Mouse (Mus musculus): Measurements from ENCODE around the gene Kcnj15. TPM values are rescaled to one million over a fixed set of nuclear protein-coding genes. Genes with fewer than 3 reads are reported as not detected.
A peak's percentile ranks its signal among the peaks of the same experiment; 100 is the strongest.

Kcnj15 gene
- polyA plus RNA-seq, 1 experiment from 2014 or later = 1.6 TPM

DNA sequence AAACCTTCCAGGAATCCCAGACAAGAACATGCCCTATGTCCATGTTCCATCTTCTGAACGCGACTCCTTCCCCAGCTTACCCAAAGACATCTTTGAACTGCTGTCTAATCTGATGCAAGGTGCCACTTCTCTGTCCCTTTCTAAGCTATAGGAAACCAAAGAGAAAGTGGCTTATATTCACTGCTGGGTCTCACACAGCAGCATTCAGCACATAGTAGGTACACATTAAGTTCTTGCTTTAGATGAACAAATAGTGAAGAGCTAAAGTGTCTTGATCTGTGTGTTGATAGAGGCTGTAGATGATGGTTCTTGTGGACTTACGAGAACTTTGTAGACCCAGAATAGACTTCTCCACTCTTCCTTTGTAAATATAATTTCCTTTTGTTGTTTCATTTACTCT is 23.0 kb downstream of the Kcnj15 start:
- TF ChIP-seq CTCF (IDR thresholded peaks at IDR 0.05; ENCODE audit: low read depth) = no peak
- no peak overlapping the region for H3K9ac ChIP-seq
- H3K9me3 ChIP-seq (ENCODE audit: low read depth, low read length) = no peaks in the 10 kb centered on the region
- H3K36me3 ChIP-seq (ENCODE audit: insufficient read depth) = no peaks in the 10 kb centered on the region
- H3K4me1 ChIP-seq (ENCODE audit: insufficient read depth) = no peaks in the 10 kb centered on the region
- no peaks in the 10 kb centered on the region for H3K27me3 ChIP-seq (ENCODE audit: insufficient read depth, low read length)
- DNase-seq (no peak), ATAC-seq (ENCODE audit: insufficient read depth) (no peak)
- H3K4me3 ChIP-seq (ENCODE audit: low read depth, low read length) = no peak overlapping the region
- WGBS = 88% methylated on average over 3 of the region's 3 CpGs
- no peak overlapping the region for H3K4me2 ChIP-seq
- H3K27ac ChIP-seq (ENCODE audit: low read depth) = no peak overlapping the region

GRCm38 (mm10) chr16:95283369-95283768 is 26.0 kb downstream of the Kcnj15 start:
- 83% methylated on average over 10 of the region's 10 CpGs for WGBS
- ATAC-seq (ENCODE audit: insufficient read depth) (no peak), DNase-seq (no peak)
- H3K9ac ChIP-seq = no peak overlapping the region
- H3K4me1 ChIP-seq (ENCODE audit: insufficient read depth) = no peaks in the 10 kb centered on the region
- TF ChIP-seq CTCF (IDR thresholded peaks at IDR 0.05; ENCODE audit: low read depth) = no peak
- no peak overlapping the region for H3K4me3 ChIP-seq (ENCODE audit: low read depth, low read length)
- H3K9me3 ChIP-seq (ENCODE audit: low read depth, low read length) = no peaks in the 10 kb centered on the region
- H3K27ac ChIP-seq (ENCODE audit: low read depth) = no peak overlapping the region
- H3K4me2 ChIP-seq = no peak overlapping the region
- no peaks in the 10 kb centered on the region for H3K36me3 ChIP-seq (ENCODE audit: insufficient read depth)
- H3K27me3 ChIP-seq (ENCODE audit: insufficient read depth, low read length) = no peaks in the 10 kb centered on the region

- DNase-seq (peak; percentile 24), ATAC-seq (ENCODE audit: insufficient read depth) (no peak)
- Histone ChIP-seq H3K27me3 (ENCODE audit: insufficient read depth, low read length) (no peaks in the 10 kb centered on the region), H3K27ac (ENCODE audit: low read depth) (no peak overlapping the region), H3K4me3 (ENCODE audit: low read depth, low read length) (no peak overlapping the region), H3K36me3 (ENCODE audit: insufficient read depth) (no peaks in the 10 kb centered on the region), H3K9me3 (ENCODE audit: low read depth, low read length) (no peaks in the 10 kb centered on the region), H3K9ac (no peak overlapping the region), H3K4me1 (ENCODE audit: insufficient read depth) (no peaks in the 10 kb centered on the region), H3K4me2 (no peak overlapping the region)
- 53% methylated on average over 12 of the region's 12 CpGs for WGBS
- no peak for TF ChIP-seq CTCF (IDR thresholded peaks at IDR 0.05; ENCODE audit: low read depth)
Measured at GRCm38 (mm10) chr16:95284085-95284727, 26.8 kb downstream of the Kcnj15 start.

DNA sequence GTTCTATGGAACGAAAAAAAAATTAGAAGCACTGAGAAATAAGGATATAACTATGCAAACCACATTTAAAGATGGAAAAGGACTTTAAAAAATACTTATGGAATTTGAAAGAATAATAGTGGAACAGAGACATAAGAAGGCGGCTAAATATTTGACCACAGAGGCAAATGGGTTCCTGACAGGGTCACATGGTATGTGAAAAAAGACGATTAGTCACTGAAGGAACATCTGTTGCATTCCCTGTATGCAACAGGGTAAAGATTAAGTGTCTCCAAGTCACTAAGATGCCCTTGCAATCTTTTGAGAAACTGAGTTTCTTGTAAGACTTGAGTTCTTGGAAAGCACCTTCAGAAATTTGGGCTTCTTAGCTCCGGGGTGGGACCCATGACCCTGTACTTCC is 27.7 kb downstream of the Kcnj15 start:
- Histone ChIP-seq H3K4me3 (ENCODE audit: low read depth, low read length) (no peak overlapping the region), H3K4me2 (no peak overlapping the region), H3K4me1 (ENCODE audit: insufficient read depth) (no peaks in the 10 kb centered on the region), H3K36me3 (ENCODE audit: insufficient read depth) (no peaks in the 10 kb centered on the region), H3K9me3 (ENCODE audit: low read depth, low read length) (no peaks in the 10 kb centered on the region), H3K27me3 (ENCODE audit: insufficient read depth, low read length) (no peaks in the 10 kb centered on the region), H3K27ac (ENCODE audit: low read depth) (no peak overlapping the region), H3K9ac (no peak overlapping the region)
- TF ChIP-seq CTCF (IDR thresholded peaks at IDR 0.05; ENCODE audit: low read depth) = no peak
- WGBS = 73% methylated on average over 4 of the region's 4 CpGs
- no peak for DNase-seq
- no peak for ATAC-seq (ENCODE audit: insufficient read depth)

- H3K9me3 ChIP-seq (ENCODE audit: low read depth, low read length) = no peaks in the 10 kb centered on the region
- no peak overlapping the region for H3K27ac ChIP-seq (ENCODE audit: low read depth)
- H3K4me3 ChIP-seq (ENCODE audit: low read depth, low read length) = no peak overlapping the region
- H3K36me3 ChIP-seq (ENCODE audit: insufficient read depth) = no peaks in the 10 kb centered on the region
- H3K4me2 ChIP-seq = no peak overlapping the region
- H3K9ac ChIP-seq = no peak overlapping the region
- DNase-seq = no peak
- H3K4me1 ChIP-seq (ENCODE audit: insufficient read depth) = no peaks in the 10 kb centered on the region
- H3K27me3 ChIP-seq (ENCODE audit: insufficient read depth, low read length) = no peaks in the 10 kb centered on the region
- 73% methylated on average over 4 of the region's 4 CpGs for WGBS
- no peak for ATAC-seq (ENCODE audit: insufficient read depth)
- TF ChIP-seq CTCF (IDR thresholded peaks at IDR 0.05; ENCODE audit: low read depth) = no peak
Measured at GRCm38 (mm10) chr16:95285767-95286166, 28.4 kb downstream of the Kcnj15 start.

GRCm38 (mm10) chr16:95287656-95288055 is 30.3 kb downstream of the Kcnj15 start:
- H3K9ac ChIP-seq = no peak overlapping the region
- ATAC-seq (ENCODE audit: insufficient read depth) (no peak), DNase-seq (no peak)
- H3K36me3 ChIP-seq (ENCODE audit: insufficient read depth) = no peaks in the 10 kb centered on the region
- no peak overlapping the region for H3K4me2 ChIP-seq
- no peaks in the 10 kb centered on the region for H3K9me3 ChIP-seq (ENCODE audit: low read depth, low read length)
- TF ChIP-seq CTCF (IDR thresholded peaks at IDR 0.05; ENCODE audit: low read depth) = no peak
- no peak overlapping the region for H3K4me3 ChIP-seq (ENCODE audit: low read depth, low read length)
- 76% methylated on average over 2 of the region's 2 CpGs for WGBS
- H3K27me3 ChIP-seq (ENCODE audit: insufficient read depth, low read length) = no peaks in the 10 kb centered on the region
- H3K27ac ChIP-seq (ENCODE audit: low read depth) = no peak overlapping the region
- no peaks in the 10 kb centered on the region for H3K4me1 ChIP-seq (ENCODE audit: insufficient read depth)

DNA sequence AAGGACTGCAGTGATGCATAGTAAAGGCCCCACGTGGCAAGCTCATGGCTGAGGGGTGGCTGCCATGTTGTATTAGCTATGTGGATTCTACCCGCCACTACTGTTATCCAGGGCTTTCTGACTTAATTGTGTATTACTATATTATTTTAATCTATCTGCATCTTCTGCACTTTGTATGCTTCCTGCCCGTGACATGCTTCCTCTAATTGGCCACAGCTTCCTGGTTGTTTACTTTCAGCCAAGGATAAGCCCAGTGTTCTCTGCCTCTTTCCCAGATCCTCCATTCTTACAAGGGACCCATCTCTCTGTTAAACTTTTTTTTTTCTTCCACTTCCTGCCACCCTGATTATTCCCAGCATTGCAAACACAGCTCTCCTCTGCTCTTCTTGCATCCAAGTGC is 32.0 kb downstream of the Kcnj15 start:
- WGBS = 60% methylated on average over 3 of the region's 3 CpGs
- Histone ChIP-seq H3K27me3 (ENCODE audit: insufficient read depth, low read length) (no peaks in the 10 kb centered on the region), H3K36me3 (ENCODE audit: insufficient read depth) (no peaks in the 10 kb centered on the region), H3K4me2 (no peak overlapping the region), H3K9ac (no peak overlapping the region), H3K4me3 (ENCODE audit: low read depth, low read length) (no peak overlapping the region), H3K9me3 (ENCODE audit: low read depth, low read length) (no peaks in the 10 kb centered on the region), H3K4me1 (ENCODE audit: insufficient read depth) (no peaks in the 10 kb centered on the region), H3K27ac (ENCODE audit: low read depth) (no peak overlapping the region)
- ATAC-seq (ENCODE audit: insufficient read depth) = no peak
- DNase-seq = no peak
- no peak for TF ChIP-seq CTCF (IDR thresholded peaks at IDR 0.05; ENCODE audit: low read depth)

All from lung, embryonic 14.5 days (tissue).